ENCODE assay signal across 26 mouse cellular contexts in the genomic region with DNA sequence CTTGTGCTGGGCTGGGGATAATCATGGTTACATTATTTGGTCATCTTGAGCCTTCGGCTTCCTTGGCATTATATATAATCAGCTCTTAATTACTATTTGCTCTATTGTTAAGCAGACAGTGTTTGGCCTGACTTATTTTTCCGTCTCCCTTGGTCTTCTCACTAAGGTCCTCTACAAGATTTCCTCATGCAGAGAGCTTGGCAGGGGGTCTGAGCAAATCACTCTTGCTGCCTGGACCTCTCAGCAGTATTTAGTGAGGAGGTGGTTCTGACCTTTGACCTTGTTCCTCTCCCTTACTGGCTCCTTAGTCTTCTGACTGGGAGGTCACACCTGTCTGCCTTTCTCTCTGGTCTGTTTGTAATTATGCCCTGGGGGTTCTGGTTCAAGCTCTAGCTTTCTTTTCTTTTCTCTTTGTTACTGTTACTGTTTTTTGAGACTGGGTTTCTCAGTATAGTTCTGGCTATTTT. TPM values are rescaled to one million over a fixed set of nuclear protein-coding genes. Genes with fewer than 3 reads are reported as not detected.
A peak's percentile ranks its signal among the peaks of the same experiment; 100 is the strongest.
DNase-seq lines count a peak whose midpoint lies in the region; ATAC-seq and TF ChIP-seq lines count a peak whose summit lies in the region.
"Had no signal": no experiment of that assay in that cellular context is flagged by ENCODE, and none has a peak within 500 bp of the region (broad histone marks: within the 10 kb centered on the region; RNA-seq: fewer than 3 reads in every experiment).

No protein-coding gene starts in this region.

- H3K4me3 ChIP-seq in kidney, embryonic 15.5 days (replicated peaks) = no peak overlapping the region
- H3K4me3 ChIP-seq in macrophage (ENCODE audit: inconsistent target) = no peak overlapping the region
- H3K4me3 ChIP-seq: heart, embryonic 10.5 days; limb, embryonic 12.5 days; midbrain, embryonic 12.5 days; neural tube, embryonic 13.5 days had no signal

- no peaks in the 10 kb centered on the region for H3K9me3 ChIP-seq in kidney, embryonic 15.5 days (replicated peaks)
- H3K9me3 ChIP-seq: G1E; heart, embryonic 10.5 days; limb, embryonic 12.5 days; midbrain, embryonic 12.5 days; neural tube, embryonic 13.5 days had no signal

- H3K36me3 ChIP-seq in kidney, embryonic 15.5 days = no peaks in the 10 kb centered on the region
- H3K36me3 ChIP-seq in macrophage (ENCODE audit: inconsistent target) = no peaks in the 10 kb centered on the region
- H3K36me3 ChIP-seq: G1E; heart, embryonic 10.5 days; limb, embryonic 12.5 days; midbrain, embryonic 12.5 days; neural tube, embryonic 13.5 days had no signal

- H3K27ac ChIP-seq in kidney, embryonic 15.5 days = no peak overlapping the region
- H3K27ac ChIP-seq in macrophage = peak overlapping the region; percentile 43
- H3K27ac ChIP-seq: heart, embryonic 10.5 days; kidney, postnatal 0 days; limb, embryonic 12.5 days; midbrain, embryonic 12.5 days; neural tube, embryonic 13.5 days had no signal

- WGBS in kidney, embryonic 15.5 days = 61% methylated on average over 2 of the region's 2 CpGs
- 95% methylated on average over 2 of the region's 2 CpGs for WGBS in macrophage (ENCODE audit: missing documents)

- in situ Hi-C loops in Patski (cut with MboI; ENCODE audit: low pct_unique_long_range_greater_than_20kb) = loop anchor here (5.0 to 25.0 kb wide), 2 partner anchors 155 to 1145 kb away; no protein-coding TSS in a partner anchor

- no peak overlapping the region for H3K9ac ChIP-seq in kidney, embryonic 15.5 days
- H3K9ac ChIP-seq: limb, embryonic 12.5 days; liver, postnatal 0 days; midbrain, embryonic 12.5 days; neural tube, embryonic 13.5 days had no signal

- POLR2A ChIA-PET in Patski (lab: Charles Lee) = interaction anchor here (0.6 to 0.8 kb wide), 2 partner anchors 27 to 42 kb away, joined by 4 read pairs; partner anchors contain the start of genes Fbxo36 and Trip12

- CTCF ChIA-PET in Patski (lab: Charles Lee) = interaction anchor here (0.7 to 1.6 kb wide), 3 partner anchors 12 to 148 kb away, joined by 3 to 4 read pairs (median 4); no protein-coding TSS in a partner anchor

- peak; percentile 45 for DNase-seq in embryo, embryonic 10 days (ENCODE audit: low spot score)
- DNase-seq in embryo, embryonic 10.5 days (ENCODE audit: low spot score) = no peak
- DNase-seq in kidney, adult 11 months = no peak
- DNase-seq in Patski (ENCODE audit: low read depth, low spot score) = peak; percentile 83
- DNase-seq in left cerebral cortex, postnatal 25 days (ENCODE audit: low spot score in 2 of 2) = no peak
- no peak for DNase-seq in frontal cortex, postnatal 10 days (ENCODE audit: low spot score in 2 of 2)
- DNase-seq: cerebellum, adult 11 months; cerebellum, postnatal 10 days; embryo, embryonic 11 days; gastrocnemius, postnatal 10 days; liver, postnatal 0 days; thymus, postnatal 25 days had no signal

- 0 out of 2 replicates have a peak, but pooled peaks have one; percentile 33 for ATAC-seq in kidney, embryonic 15.5 days (replicated peaks; ENCODE audit: low FRiP score)
- no peak for ATAC-seq in Patski
- ATAC-seq: forebrain, embryonic 14.5 days; lung, postnatal 0 days had no signal

- TF ChIP-seq CTCF in Patski (IDR thresholded peaks at IDR 0.05) = no peak

- no peaks in the 10 kb centered on the region for H3K79me2 ChIP-seq in macrophage (ENCODE audit: inconsistent target)

- H3K27me3 ChIP-seq in kidney, embryonic 15.5 days = no peaks in the 10 kb centered on the region
- H3K27me3 ChIP-seq in Patski = no peaks in the 10 kb centered on the region
- H3K27me3 ChIP-seq: limb, embryonic 12.5 days; midbrain, embryonic 12.5 days; neural tube, embryonic 13.5 days had no signal

- intact Hi-C loops in left cerebral cortex, postnatal 25 days (cut with DNase I) = no loop called here

- H3K4me2 ChIP-seq in kidney, embryonic 15.5 days = no peak overlapping the region
- H3K4me2 ChIP-seq: limb, embryonic 12.5 days; liver, embryonic 11.5 days; midbrain, embryonic 12.5 days; neural tube, embryonic 13.5 days had no signal

- H3K4me1 ChIP-seq in kidney, embryonic 15.5 days = no peaks in the 10 kb centered on the region
- H3K4me1 ChIP-seq: heart, embryonic 10.5 days; midbrain, embryonic 12.5 days; neural tube, embryonic 13.5 days had no signal

RNA-seq across cellular contexts. Expression of gene Trip12, which starts 41.8 kb away (rescaled TPM):
- 61.5 and 65.3 TPM in 2 replicates for polyA plus RNA-seq in kidney, embryonic 15.5 days (2015; fragmentation: Nextera tagmentation; extraction: Ambion mirVana)
- polyA plus RNA-seq in Patski (2021) (159 TPM), macrophage (2018) (138 to 185 TPM (median 152 TPM) in 3 replicates)
- 1,000 to 10,000 TPM in 1 of 26 experiments, 100 to 1,000 TPM in 25; 722 to 1,220 (median 810) TPM for total RNA-seq in macrophage (2018; cell fraction: chromatin; rRNA removed)
- 100 to 1,000 TPM; 212 to 336 (median 265) TPM for total RNA-seq in macrophage (2018; cell fraction: cytosol; rRNA removed)
- total RNA-seq in macrophage (2018; cell fraction: nucleus; rRNA removed) = 100 to 1,000 TPM; 387 to 902 (median 495) TPM
- 100 to 1,000 TPM; 194 to 196 TPM for total RNA-seq in left cerebral cortex, postnatal 25 days (2021)

RNA-seq across cellular contexts. Expression of gene Fbxo36, which starts 42.5 kb away (rescaled TPM):
- polyA plus RNA-seq in kidney, embryonic 15.5 days (2015; fragmentation: Nextera tagmentation; extraction: Ambion mirVana) = 10.4 and 11.1 TPM in 2 replicates
- polyA plus RNA-seq in Patski (2021) (4.1 TPM), macrophage (2018) (2.8 to 6.1 TPM (median 5.5 TPM) in 3 replicates)
- total RNA-seq in macrophage (2018; cell fraction: chromatin; rRNA removed) = 1 to 10 TPM in 8 of 26 experiments, under 1 TPM in 11, not detected in 7; 0.51 to 1.9 (median 0.97) TPM
- total RNA-seq in macrophage (2018; cell fraction: cytosol; rRNA removed) = 1 to 10 TPM; 1.7 to 4.2 (median 2.8) TPM
- total RNA-seq in macrophage (2018; cell fraction: nucleus; rRNA removed) = 1 to 10 TPM in 6 of 26 experiments, under 1 TPM in 10, not detected in 10; 0.47 to 2.6 (median 0.87) TPM
- total RNA-seq in left cerebral cortex, postnatal 25 days (2021) = 1 to 10 TPM; 2.2 to 2.5 TPM

RNA-seq across cellular contexts. Expression of gene Slc16a14, which starts 52.8 kb away (rescaled TPM):
- polyA plus RNA-seq in kidney, embryonic 15.5 days (2015; fragmentation: Nextera tagmentation; extraction: Ambion mirVana) = 0.37 and 0.47 TPM in 2 replicates
- not detected for polyA plus RNA-seq in Patski (2021)
- under 1 TPM in 9 of 26 experiments, not detected in 17; 0.16 to 0.38 (median 0.25) TPM for total RNA-seq in macrophage (2018; cell fraction: chromatin; rRNA removed)
- total RNA-seq in macrophage (2018; cell fraction: cytosol; rRNA removed) = under 1 TPM in 18 of 26 experiments, not detected in 8; 0.03 to 0.28 (median 0.07) TPM
- total RNA-seq in macrophage (2018; cell fraction: nucleus; rRNA removed) = under 1 TPM in 3 of 26 experiments, not detected in 23; 0.20 to 0.77 (median 0.33) TPM
- polyA plus RNA-seq in macrophage (2018) = 0.06 to 0.07 TPM in 2 of 3 replicates, not detected in the other
- 10 to 100 TPM; 12.5 to 12.7 TPM for total RNA-seq in left cerebral cortex, postnatal 25 days (2021)
- total RNA-seq: gastrocnemius, postnatal 10 days; granulocyte monocyte progenitor cell, adult 5-6 weeks; hematopoietic stem cell, adult 5-6 weeks had no signal
- polyA plus RNA-seq: heart, embryonic 16.5 days had no signal

Comparison
In these comparisons a context has a peak if more than half of its experiments do, and no peak if none do; other contexts are left out.
1. DNase-seq: peak in embryo, embryonic 10 days (single experiment) and Patski (single experiment); none in embryo, embryonic 10.5 days (single experiment), kidney, adult 11 months (single experiment), left cerebral cortex, postnatal 25 days (0 of 2) and frontal cortex, postnatal 10 days (0 of 2).